Mouse (Mus musculus) gastrocnemius, adult 18-20 months (tissue): ENCODE measurements around the gene Olfr1307. TPM values are rescaled to one million over a fixed set of nuclear protein-coding genes. Genes with fewer than 3 reads are reported as not detected.

Source experiments
- DNase-seq: peaks from one replicate; pipeline ENCODE4 v3.0.0; 2021; ENCODE audit warnings: low spot score
- long read RNA-seq, 2 experiments: library from polyadenylated mRNA; stranded (forward); transcript quantifications; one replicate each; pipeline ENCODE4 v2.0.0; 2021
- total RNA-seq, 2 experiments: library from RNA; stranded (reverse); gene quantifications; 2 replicates each; pipeline ENCODE4 v1.2.3; 2021

The Olfr1307 gene
- not detected for total RNA-seq
- long read RNA-seq, experiment 1, result 0 reads
- long read RNA-seq, experiment 2, result 0 reads

DNA sequence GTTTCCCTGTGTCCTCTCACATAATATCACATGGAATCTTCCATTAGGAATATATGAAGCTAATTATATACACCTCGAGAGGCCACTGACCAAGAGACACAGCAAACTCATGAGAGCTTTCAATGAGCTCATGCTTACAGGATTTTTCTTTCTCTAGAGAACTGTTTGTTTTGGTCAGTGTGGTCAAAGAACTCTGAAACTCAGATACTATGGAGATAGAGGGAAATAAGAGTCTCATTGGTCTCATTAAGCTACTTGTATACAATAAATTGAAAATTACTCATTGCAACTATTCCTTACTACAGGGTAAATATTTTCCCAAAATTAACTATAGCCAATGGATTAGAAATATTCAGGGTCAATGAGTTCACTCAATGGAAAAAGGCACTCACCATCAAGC, at the start of gene Olfr1307:
Gene Olfr1307 (minus strand): TSS at position 101 of the 400 bp plus-strand sequence.
- DNase-seq, result no peak

GRCm38 (mm10) chr2:111990181-111990580, 40.9 kb upstream of the Olfr1307 start, which contains the start of gene Olfr1309:
TSS of gene Olfr1309 (minus strand) at chr2:111990281.
- no peak for DNase-seq

GRCm38 (mm10) chr2:111964844-111965243, 15.6 kb upstream of the Olfr1307 start, which contains the start of gene Olfr1308:
TSS of gene Olfr1308 (minus strand) at chr2:111964944.
- DNase-seq, result no peak

DNA sequence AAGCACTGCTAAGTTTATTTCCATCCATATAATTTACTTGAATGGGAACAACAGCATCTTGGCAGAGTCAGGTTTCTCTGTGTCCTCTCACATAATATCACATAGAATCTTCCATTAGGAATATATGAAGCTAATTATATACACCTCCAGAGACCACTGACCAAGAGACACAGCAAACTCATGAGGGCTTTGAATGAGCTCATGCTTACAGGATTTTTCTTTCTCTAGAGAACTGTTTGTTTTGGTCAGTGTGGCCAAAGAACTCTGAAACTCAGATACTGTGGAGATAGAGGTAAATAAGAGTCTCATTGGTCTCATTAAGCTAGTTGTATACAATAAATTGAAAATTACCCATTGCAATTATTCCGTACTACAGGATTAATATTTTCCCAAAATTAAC, 33.1 kb downstream of the Olfr1307 start, which contains the start of gene Olfr1306:
Gene Olfr1306 (minus strand): TSS at position 101 of the 400 bp plus-strand sequence.
- DNase-seq, result no peak

Other genes starting within 250 kb of the Olfr1307 start
- gene Olfr1301, start 198.4 kb downstream of the Olfr1307 start, total RNA-seq, result not detected
- gene Olfr1302, start 172.0 kb downstream of the Olfr1307 start, total RNA-seq, result not detected
- not detected for gene Olfr1303, start 129.1 kb downstream of the Olfr1307 start, total RNA-seq
- not detected for gene Olfr1305, start 72.3 kb downstream of the Olfr1307 start, total RNA-seq
- not detected for gene Olfr1306, start 33.2 kb downstream of the Olfr1307 start, total RNA-seq
- gene Olfr1308, start 15.5 kb upstream of the Olfr1307 start, total RNA-seq, result not detected
- not detected for gene Olfr1309, start 40.8 kb upstream of the Olfr1307 start, total RNA-seq
- not detected for gene Olfr1310, start 63.3 kb upstream of the Olfr1307 start, total RNA-seq
- not detected for gene Olfr1311, start 75.0 kb upstream of the Olfr1307 start, total RNA-seq
- gene Olfr1312, start 100.8 kb upstream of the Olfr1307 start, total RNA-seq, result not detected
- not detected for gene Olfr1313, start 128.4 kb upstream of the Olfr1307 start, total RNA-seq
- not detected for gene Olfr1314, start 147.3 kb upstream of the Olfr1307 start, total RNA-seq
- gene Olfr1315-ps1, start 166.0 kb upstream of the Olfr1307 start, total RNA-seq, result not detected
- gene Olfr1316, start 185.5 kb upstream of the Olfr1307 start, total RNA-seq, result not detected
- gene Olfr1317, start 190.9 kb upstream of the Olfr1307 start, total RNA-seq, result not detected
- not detected for gene Olfr1318, start 204.8 kb upstream of the Olfr1307 start, total RNA-seq